Mouse (Mus musculus) lung, postnatal 0 days (tissue): ENCODE results near the gene Crispld2. TPM values are rescaled to one million over a fixed set of nuclear protein-coding genes. Genes with fewer than 3 reads are reported as not detected.

Source experiments
- ATAC-seq: fragments of 200-750 bp; cut with Nextera tagmentation; 2 replicates; pipeline ENCODE4 v1.8.0; 2017; ENCODE audit warnings: moderate library complexity
- DNase-seq: peaks from one replicate; pipeline ENCODE4 v3.0.0-alpha.2; 2016; ENCODE audit warnings: low spot score
- H3K27ac ChIP-seq: fragments of 300-500 bp; sonication (generic); 2 replicates; pipeline ENCODE4 v1.5.1; 2014; ENCODE audit warnings: antibody characterized with exemption, mild to moderate bottlenecking, low read length, mixed read lengths
- H3K27me3 ChIP-seq: fragments of 300-500 bp; sonication (generic); replicated peaks from 2 replicates; pipeline ENCODE4 v1.6.1; 2014; ENCODE audit warnings: low read length, mixed read lengths; ENCODE audit not compliant: insufficient read depth
- H3K36me3 ChIP-seq: fragments of 300-500 bp; sonication (generic); 2 replicates; pipeline ENCODE4 v1.6.1; 2014; ENCODE audit warnings: low read length, mixed read lengths; ENCODE audit not compliant: insufficient read depth
- H3K4me1 ChIP-seq: fragments of 300-500 bp; sonication (generic); 2 replicates; pipeline ENCODE4 v1.6.1; 2014; ENCODE audit warnings: antibody characterized with exemption, low read depth, low read length, mixed read lengths; ENCODE audit not compliant: insufficient read depth
- H3K4me2 ChIP-seq: fragments of 300-500 bp; sonication (generic); replicated peaks from 2 replicates; pipeline ENCODE4 v1.6.1; 2014; ENCODE audit warnings: low read depth, mild to moderate bottlenecking, low read length, moderate library complexity, mixed read lengths
- H3K4me3 ChIP-seq: fragments of 300-500 bp; sonication (generic); 2 replicates; pipeline ENCODE4 v1.5.1; 2014; ENCODE audit warnings: low read depth, low read length
- H3K9ac ChIP-seq: fragments of 300-500 bp; sonication (generic); replicated peaks from 2 replicates; pipeline ENCODE4 v1.6.1; 2014; ENCODE audit warnings: low read depth, mild to moderate bottlenecking
- H3K9me3 ChIP-seq: fragments of 300-500 bp; sonication (generic); 2 replicates; pipeline ENCODE4 v1.6.1; 2016; ENCODE audit warnings: low read length, mixed read lengths
- CTCF ChIP-seq: IDR thresholded peaks from 2 replicates; pipeline ENCODE4 v1.5.1; 2016; ENCODE audit warnings: antibody characterized with exemption, mild to moderate bottlenecking
- EP300 ChIP-seq: IDR thresholded peaks from 2 replicates; pipeline ENCODE4 v1.6.1; 2016; ENCODE audit warnings: antibody characterized with exemption, mild to moderate bottlenecking, control low read depth
- WGBS: fragments of 180-500 bp; shearing (Covaris S2); extraction: QIAGEN DNeasy Blood & Tissue Kit; methylation state at CpG from one replicate; pipeline ENCODE4 v1.1.7; 2014; 5-methylcytosine and 5-hydroxymethylcytosine counted together
- polyA plus RNA-seq: library from polyadenylated mRNA; unstranded; fragments of >200 nt; fragmentation: Nextera tagmentation; extraction: Ambion mirVana; gene quantifications from 2 replicates; pipeline ENCODE4 v1.2.1, GENCODE M21; 2015

Crispld2 gene
- polyA plus RNA-seq, 1 experiment from 2014 or later, result 16.8 TPM

- Histone ChIP-seq H3K4me2 (no peak overlapping the region), H3K27me3 (no peaks in the 10 kb centered on the region), H3K36me3 (peaks cover 40% of the 10 kb centered on the region), H3K27ac (no peak overlapping the region), H3K4me1 (no peaks in the 10 kb centered on the region), H3K4me3 (no peak overlapping the region), H3K9me3 (no peaks in the 10 kb centered on the region), H3K9ac (no peak overlapping the region)
- peak; percentile 46 for DNase-seq
- WGBS, result 44% methylated on average over 7 of the region's 7 CpGs
- TF ChIP-seq EP300, result no peak
- no peak for TF ChIP-seq CTCF
- ATAC-seq, result peak; percentile 84
These were observed 97.3 kb downstream of the Crispld2 start for GRCm38 (mm10) chr8:120089511-120089910.

DNA sequence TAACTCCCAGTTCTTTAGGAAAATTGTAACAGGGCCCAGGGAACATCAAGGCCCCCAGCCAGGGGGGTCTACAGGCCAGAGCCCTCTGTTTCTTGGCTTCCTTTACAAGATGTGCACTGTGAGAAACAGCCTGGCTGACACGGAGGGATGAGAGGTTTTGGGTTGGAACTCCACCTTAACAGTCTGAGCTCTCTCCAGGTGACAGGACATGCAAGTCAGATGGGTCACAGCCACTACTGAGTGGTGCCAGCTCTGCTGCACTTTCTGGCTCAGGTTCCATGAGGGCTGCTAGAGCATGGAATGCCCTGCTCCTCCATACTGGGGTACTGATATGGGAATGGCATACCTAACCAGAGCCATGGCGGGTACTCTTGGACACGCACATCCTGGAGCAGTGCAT, 98.8 kb downstream of the Crispld2 start:
- H3K4me1 ChIP-seq, result no peaks in the 10 kb centered on the region
- WGBS, result 97% methylated on average over 3 of the region's 3 CpGs
- DNase-seq (no peak), ATAC-seq (no peak)
- H3K27ac ChIP-seq, result no peak overlapping the region
- no peaks in the 10 kb centered on the region for H3K9me3 ChIP-seq
- H3K4me3 ChIP-seq, result no peak overlapping the region
- H3K27me3 ChIP-seq, result no peaks in the 10 kb centered on the region
- no peak overlapping the region for H3K4me2 ChIP-seq
- TF ChIP-seq EP300, result no peak
- no peak for TF ChIP-seq CTCF
- H3K9ac ChIP-seq, result no peak overlapping the region
- H3K36me3 ChIP-seq, result peaks cover 25% of the 10 kb centered on the region

DNA sequence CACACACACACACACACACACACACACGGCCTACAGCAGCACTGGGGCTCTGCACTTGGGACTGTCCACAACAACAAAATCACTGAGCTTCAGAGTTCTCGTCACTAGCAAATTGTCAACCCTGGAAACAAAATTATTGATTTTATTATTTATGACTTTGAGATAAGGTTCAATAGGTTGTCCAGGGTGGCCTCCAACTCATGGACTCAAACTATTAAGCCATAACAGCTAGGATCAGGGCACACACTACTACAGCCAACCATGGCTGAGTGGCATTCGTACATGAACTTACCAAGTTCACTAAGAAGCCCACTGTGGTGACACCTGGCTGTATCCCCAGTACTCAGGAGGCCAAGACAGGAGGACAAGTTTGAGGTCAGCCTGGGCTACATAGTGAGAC, 100.9 kb downstream of the Crispld2 start:
- no peak for TF ChIP-seq EP300
- DNase-seq (no peak), ATAC-seq (no peak)
- H3K9me3 ChIP-seq, result no peaks in the 10 kb centered on the region
- no peak overlapping the region for H3K4me2 ChIP-seq
- no peaks in the 10 kb centered on the region for H3K27me3 ChIP-seq
- H3K4me1 ChIP-seq, result no peaks in the 10 kb centered on the region
- H3K27ac ChIP-seq, result no peak overlapping the region
- no peak overlapping the region for H3K4me3 ChIP-seq
- 85% methylated on average over 3 of the region's 3 CpGs for WGBS
- H3K36me3 ChIP-seq, result 0 out of 2 replicates have a peak, but pooled peaks cover 6% of the 10 kb centered on the region
- no peak overlapping the region for H3K9ac ChIP-seq

DNA sequence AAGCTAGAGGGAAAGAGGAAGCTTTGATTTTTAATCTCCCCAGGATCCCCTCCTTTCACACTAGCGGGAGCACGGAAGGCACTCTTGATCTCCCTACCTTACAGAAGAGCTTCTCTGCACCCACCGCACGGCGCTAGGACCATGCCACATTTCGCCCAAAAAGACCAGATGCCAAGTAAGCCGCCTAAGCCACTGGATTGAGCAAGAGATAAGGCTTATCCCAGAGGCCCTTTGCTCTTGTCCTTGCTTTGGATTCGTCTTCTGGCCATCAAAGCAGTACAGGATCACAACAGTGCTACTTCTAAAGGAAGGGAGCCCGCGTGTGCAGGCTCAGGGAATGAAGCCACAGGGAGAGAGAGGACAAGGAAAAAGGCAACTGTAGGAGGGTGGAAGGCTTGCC, 102.6 kb downstream of the Crispld2 start:
- TF ChIP-seq CTCF (no peak), EP300 (no peak)
- ATAC-seq (no peak), DNase-seq (no peak)
- 84% methylated on average over 10 of the region's 10 CpGs for WGBS
- H3K4me2 ChIP-seq, result no peak overlapping the region
- H3K9me3 ChIP-seq, result no peaks in the 10 kb centered on the region
- no peaks in the 10 kb centered on the region for H3K36me3 ChIP-seq
- H3K27ac ChIP-seq, result no peak overlapping the region
- no peaks in the 10 kb centered on the region for H3K4me1 ChIP-seq
- H3K4me3 ChIP-seq, result no peak overlapping the region
- H3K27me3 ChIP-seq, result no peaks in the 10 kb centered on the region
- H3K9ac ChIP-seq, result no peak overlapping the region

GRCm38 (mm10) chr8:120096486-120096885, 104.2 kb downstream of the Crispld2 start:
- H3K27ac ChIP-seq, result no peak overlapping the region
- no peak for TF ChIP-seq CTCF
- TF ChIP-seq EP300, result no peak

GRCm38 (mm10) chr8:120100388-120101067, 108.3 kb downstream of the Crispld2 start:
- peak overlapping the region; percentile 62 for H3K4me3 ChIP-seq
- ATAC-seq (no peak), DNase-seq (no peak)
- peak overlapping the region; percentile 93 for H3K27ac ChIP-seq
- no peaks in the 10 kb centered on the region for H3K9me3 ChIP-seq
- no peak for TF ChIP-seq EP300
- TF ChIP-seq CTCF, result no peak
- peaks cover 6% of the 10 kb centered on the region; the same call in 1 of the 2 replicates for H3K4me1 ChIP-seq
- peak overlapping the region; percentile 62 for H3K9ac ChIP-seq
- H3K36me3 ChIP-seq, result no peaks in the 10 kb centered on the region
- no peaks in the 10 kb centered on the region for H3K27me3 ChIP-seq
- 7% methylated on average over 15 of the region's 25 CpGs for WGBS
- H3K4me2 ChIP-seq, result peak overlapping the region; percentile 90

More at GRCm38 (mm10) chr8:120096486-120096885, 104.2 kb downstream of the Crispld2 start:
- H3K27me3 ChIP-seq, result no peaks in the 10 kb centered on the region
- ATAC-seq, result peak; percentile 10; the same call in 1 of the 2 replicates
- H3K4me2 ChIP-seq, result no peak overlapping the region
- H3K9me3 ChIP-seq, result no peaks in the 10 kb centered on the region
- no peak overlapping the region for H3K9ac ChIP-seq
- WGBS, result 59% methylated on average over 2 of the region's 2 CpGs
- H3K4me1 ChIP-seq, result 0 out of 2 replicates have a peak, but pooled peaks cover 6% of the 10 kb centered on the region
- no peaks in the 10 kb centered on the region for H3K36me3 ChIP-seq
- no peak overlapping the region for H3K4me3 ChIP-seq
- DNase-seq, result no peak
